Mouse (Mus musculus) cerebellum, adult 2 months (tissue): Measurements from ENCODE around the gene Pnrc1. TPM values are rescaled to one million over a fixed set of nuclear protein-coding genes. Genes with fewer than 3 reads are reported as not detected.

Experiments used
- DNase-seq, 2 experiments: peaks; one replicate each; pipeline ENCODE4 v3.0.0; 2021
- H3K27ac ChIP-seq: fragments of 200-500 bp; 2 replicates; pipeline ENCODE4 v1.5.1; 2012; ENCODE audit warnings: low read length, control low read depth, inconsistent platforms; ENCODE audit not compliant: insufficient read depth
- H3K27me3 ChIP-seq: fragments of 200-500 bp; 2 replicates; pipeline ENCODE4 v1.6.1; 2012; ENCODE audit warnings: inconsistent platforms, mild to moderate bottlenecking, low read length, moderate library complexity; ENCODE audit not compliant: control insufficient read depth, insufficient read depth
- H3K4me1 ChIP-seq: fragments of 200-500 bp; 2 replicates; pipeline ENCODE4 v1.6.1; 2011; ENCODE audit warnings: low read length; ENCODE audit not compliant: control insufficient read depth, insufficient read depth
- H3K4me3 ChIP-seq: fragments of 200-500 bp; replicated peaks from 2 replicates; pipeline ENCODE3; 2011; ENCODE audit warnings: mild to moderate bottlenecking, low read depth, low read length, control low read depth; ENCODE audit not compliant: insufficient read depth
- CTCF ChIP-seq: fragments of 200-500 bp; IDR thresholded peaks from 2 replicates; pipeline ENCODE4 v1.5.1; 2011; ENCODE audit warnings: low read depth, mild to moderate bottlenecking, control low read depth, low read length, moderate library complexity, borderline replicate concordance; ENCODE audit not compliant: insufficient read depth
- POLR2A ChIP-seq: fragments of 200-500 bp; IDR thresholded peaks from 2 replicates; pipeline ENCODE4 v1.6.1; 2011; ENCODE audit warnings: low read length, control low read depth, borderline replicate concordance; ENCODE audit not compliant: insufficient read depth
- WGBS: fragments of 180-500 bp; shearing (Covaris S2); methylation state at CpG from one replicate; pipeline ENCODE4 v1.1.7; 2018; 5-methylcytosine and 5-hydroxymethylcytosine counted together
- polyA plus RNA-seq: library from polyadenylated mRNA; depleted of rRNA; stranded (reverse); fragments of >200 nt; gene quantifications from 2 replicates; pipeline ENCODE4 v1.2.3, GENCODE M21; 2012

Pnrc1 gene
- polyA plus RNA-seq, 1 experiment: 64.6 TPM

- H3K4me3 ChIP-seq: no peak overlapping the region
- 81% methylated on average over 4 of the region's 4 CpGs for WGBS
Observed at GRCm38 (mm10) chr4:33229639-33230038, 60.3 kb downstream of the Pnrc1 start.

GRCm38 (mm10) chr4:33227164-33227563 lies 62.8 kb downstream of the Pnrc1 start:
- Histone ChIP-seq H3K27me3 (no peaks in the 10 kb centered on the region), H3K4me3 (no peak overlapping the region), H3K27ac (no peak overlapping the region), H3K4me1 (no peaks in the 10 kb centered on the region)
- no peak for TF ChIP-seq POLR2A
- TF ChIP-seq CTCF: no peak
- DNase-seq: no peak
- WGBS: 91% methylated on average over 7 of the region's 7 CpGs

More at GRCm38 (mm10) chr4:33229639-33230038, 60.3 kb downstream of the Pnrc1 start:
- H3K27me3 ChIP-seq: no peaks in the 10 kb centered on the region
- TF ChIP-seq POLR2A (no peak), CTCF (no peak)
- no peaks in the 10 kb centered on the region for H3K4me1 ChIP-seq
- DNase-seq: no peak
- H3K27ac ChIP-seq: no peak overlapping the region

- no peak for TF ChIP-seq CTCF
- TF ChIP-seq POLR2A: no peak
- 77% methylated on average over 7 of the region's 7 CpGs for WGBS
- H3K27me3 ChIP-seq: no peaks in the 10 kb centered on the region
Observed at GRCm38 (mm10) chr4:33224003-33224675, 65.8 kb downstream of the Pnrc1 start.

GRCm38 (mm10) chr4:33221847-33222246 lies 68.1 kb downstream of the Pnrc1 start:
- H3K4me1 ChIP-seq: no peaks in the 10 kb centered on the region
- H3K27ac ChIP-seq: no peak overlapping the region
- DNase-seq: no peak
- TF ChIP-seq POLR2A (no peak), CTCF (no peak)
- H3K4me3 ChIP-seq: no peak overlapping the region
- WGBS: 64% methylated on average over 1 of the region's 1 CpGs
- no peaks in the 10 kb centered on the region for H3K27me3 ChIP-seq

More at GRCm38 (mm10) chr4:33224003-33224675, 65.8 kb downstream of the Pnrc1 start:
- no peak overlapping the region for H3K27ac ChIP-seq
- H3K4me1 ChIP-seq: no peaks in the 10 kb centered on the region
- no peak for DNase-seq
- H3K4me3 ChIP-seq: no peak overlapping the region

- no peak for TF ChIP-seq CTCF
- peak; percentile 52 for TF ChIP-seq POLR2A
- Histone ChIP-seq H3K27me3 (no peaks in the 10 kb centered on the region), H3K27ac (peak within 1 kb of the TSS; percentile 60), H3K4me1 (no peaks in the 10 kb centered on the region), H3K4me3 (peak within 1 kb of the TSS; percentile 57)
- DNase-seq: peak; percentile 77 to 78
- WGBS: 2% methylated on average over 65 of the region's 65 CpGs
Observed at GRCm38 (mm10) chr4:33208881-33209841, 80.8 kb downstream of the Pnrc1 start, which contains the start of gene Srsf12. Gene Srsf12 (plus strand): TSS chr4:33208991.

GRCm38 (mm10) chr4:33207551-33207950 lies 82.4 kb downstream of the Pnrc1 start:
- no peak for TF ChIP-seq CTCF
- TF ChIP-seq POLR2A: no peak
- Histone ChIP-seq H3K4me3 (no peak overlapping the region), H3K27me3 (no peaks in the 10 kb centered on the region), H3K27ac (no peak overlapping the region), H3K4me1 (no peaks in the 10 kb centered on the region)
- no peak for DNase-seq
- 73% methylated on average over 2 of the region's 2 CpGs for WGBS

GRCm38 (mm10) chr4:33204682-33205081 lies 85.3 kb downstream of the Pnrc1 start:
- 6% methylated on average over 4 of the region's 4 CpGs for WGBS
- Histone ChIP-seq H3K27ac (no peak overlapping the region), H3K4me3 (no peak overlapping the region), H3K4me1 (no peaks in the 10 kb centered on the region), H3K27me3 (no peaks in the 10 kb centered on the region)
- DNase-seq: peak; percentile 65 to 75
- peak; percentile 97 for TF ChIP-seq CTCF
- TF ChIP-seq POLR2A: no peak
